Mouse (Mus musculus) liver, embryonic 12.5 days (tissue): Measurements from ENCODE around the gene Gm6760. TPM values are rescaled to one million over a fixed set of nuclear protein-coding genes. Genes with fewer than 3 reads are reported as not detected.

Experiments used
- ATAC-seq: fragments of 200-750 bp; cut with Nextera tagmentation; 2 replicates; pipeline ENCODE4 v1.8.0; 2017; ENCODE audit warnings: moderate number of reproducible peaks, mild to moderate bottlenecking, moderate library complexity
- H3K27ac ChIP-seq: fragments of 300-500 bp; sonication (generic); 2 replicates; pipeline ENCODE4 v1.5.1; 2016; ENCODE audit warnings: mild to moderate bottlenecking
- H3K27me3 ChIP-seq: fragments of 300-500 bp; sonication (generic); replicated peaks from 2 replicates; pipeline ENCODE4 v1.6.1; 2016; ENCODE audit warnings: mild to moderate bottlenecking, moderate library complexity
- H3K36me3 ChIP-seq: fragments of 300-500 bp; sonication (generic); 2 replicates; pipeline ENCODE4 v1.6.1; 2016; ENCODE audit warnings: mild to moderate bottlenecking, moderate library complexity
- H3K4me1 ChIP-seq: fragments of 300-500 bp; sonication (generic); 2 replicates; pipeline ENCODE4 v1.6.1; 2016
- H3K4me2 ChIP-seq: fragments of 300-500 bp; sonication (generic); 2 replicates; pipeline ENCODE4 v1.6.1; 2016; ENCODE audit warnings: mild to moderate bottlenecking, moderate library complexity
- H3K4me3 ChIP-seq: fragments of 300-500 bp; sonication (generic); 2 replicates; pipeline ENCODE4 v1.5.1; 2016; ENCODE audit warnings: mild to moderate bottlenecking, moderate library complexity
- H3K9ac ChIP-seq: fragments of 300-500 bp; sonication (generic); 2 replicates; pipeline ENCODE4 v1.6.1; 2016; ENCODE audit warnings: mild to moderate bottlenecking, moderate library complexity
- H3K9me3 ChIP-seq: fragments of 300-500 bp; sonication (generic); replicated peaks from 2 replicates; pipeline ENCODE4 v1.6.1; 2016; ENCODE audit warnings: mild to moderate bottlenecking, moderate library complexity
- WGBS: fragments of 180-500 bp; shearing (Covaris S2); methylation state at CpG from one replicate; pipeline ENCODE4 v1.1.7; 2016; ENCODE audit not compliant: insufficient replicate concordance; 5-methylcytosine and 5-hydroxymethylcytosine counted together
- polyA plus RNA-seq: library from polyadenylated mRNA; unstranded; fragments of >200 nt; fragmentation: Nextera tagmentation; extraction: Ambion mirVana; gene quantifications from 2 replicates; pipeline ENCODE4 v1.2.1, GENCODE M21; 2016

The Gm6760 gene
- polyA plus RNA-seq: not detected in 2 replicates

DNA sequence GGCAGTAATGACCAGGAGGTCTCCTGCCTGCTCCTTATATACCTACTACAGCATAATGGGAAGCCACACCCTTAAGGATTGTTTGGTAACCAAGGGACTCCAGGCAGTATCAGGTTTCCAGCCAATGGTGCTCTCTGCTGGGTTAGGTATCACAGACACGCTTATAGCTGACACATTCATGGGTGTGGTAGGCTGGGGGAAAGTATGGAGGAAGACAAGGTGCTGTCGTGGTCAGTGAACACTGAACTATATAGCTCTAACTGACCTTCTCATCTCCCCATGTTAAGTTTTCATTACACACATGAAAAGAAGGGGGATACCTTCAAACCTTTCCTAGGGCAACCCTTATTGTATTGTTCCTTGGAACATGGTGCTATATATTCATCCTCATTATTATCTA, at the start of gene Gm6760:
Gene Gm6760, minus strand, starts transcription at position 101 of the 400 bp plus-strand sequence.
- Histone ChIP-seq H3K9me3 (no peaks in the 10 kb centered on the region), H3K4me2 (no peak within 1 kb of the TSS), H3K4me3 (no peak within 1 kb of the TSS), H3K27me3 (no peaks in the 10 kb centered on the region), H3K4me1 (no peaks in the 10 kb centered on the region), H3K27ac (no peak within 1 kb of the TSS), H3K36me3 (no peaks in the 10 kb centered on the region), H3K9ac (no peak within 1 kb of the TSS)
- no peak for ATAC-seq
- 50% methylated on average over 2 of the region's 2 CpGs for WGBS

- H3K9me3 ChIP-seq: no peaks in the 10 kb centered on the region
- H3K27me3 ChIP-seq: no peaks in the 10 kb centered on the region
- ATAC-seq: no peak
- no peak overlapping the region for H3K27ac ChIP-seq
- H3K9ac ChIP-seq: no peak overlapping the region
- H3K36me3 ChIP-seq: no peaks in the 10 kb centered on the region
- H3K4me3 ChIP-seq: no peak overlapping the region
- no peak overlapping the region for H3K4me2 ChIP-seq
- no peaks in the 10 kb centered on the region for H3K4me1 ChIP-seq
Measured at GRCm38 (mm10) chrX:64181246-64181645, 29.2 kb upstream of the Gm6760 start.

DNA sequence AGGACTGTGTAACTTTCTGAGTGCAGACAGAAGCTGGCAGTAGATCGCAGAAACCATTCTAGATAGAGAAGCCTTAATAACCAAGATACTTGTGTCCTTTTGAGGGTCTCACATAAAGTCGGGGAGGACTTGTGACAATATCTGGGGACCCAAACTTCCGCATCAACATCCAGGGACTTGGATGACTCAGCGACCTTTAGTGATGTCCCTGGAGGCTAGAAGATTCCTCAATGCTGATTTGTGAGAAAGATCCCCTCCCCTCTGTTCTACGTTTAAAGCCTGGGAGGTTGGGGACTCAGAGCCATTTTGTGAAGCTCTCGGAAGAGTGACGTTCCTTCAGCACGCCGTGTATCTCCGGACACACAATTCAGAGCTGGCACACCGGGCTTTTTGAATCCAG, 21.2 kb upstream of the Gm6760 start, which contains the start of gene 3830417A13Rik:
Gene 3830417A13Rik, plus strand, starts transcription at position 301 of the 400 bp plus-strand sequence.
- no peaks in the 10 kb centered on the region for H3K9me3 ChIP-seq
- H3K36me3 ChIP-seq: no peaks in the 10 kb centered on the region
- no peak within 1 kb of the TSS for H3K9ac ChIP-seq
- ATAC-seq: no peak
- 78% methylated on average over 11 of the region's 11 CpGs for WGBS
- H3K4me1 ChIP-seq: no peaks in the 10 kb centered on the region
- no peak within 1 kb of the TSS for H3K27ac ChIP-seq
- H3K4me3 ChIP-seq: no peak within 1 kb of the TSS
- no peak within 1 kb of the TSS for H3K4me2 ChIP-seq
- H3K27me3 ChIP-seq: no peaks in the 10 kb centered on the region

Other genes with a start within 250 kb of the Gm6760 start
- not detected in 2 replicates for gene 3830417A13Rik, start 21.4 kb upstream of the Gm6760 start, polyA plus RNA-seq
- 0.23 and 0.31 TPM in 2 replicates for gene Slitrk4, start 124.8 kb upstream of the Gm6760 start, polyA plus RNA-seq